In the genomic region with DNA sequence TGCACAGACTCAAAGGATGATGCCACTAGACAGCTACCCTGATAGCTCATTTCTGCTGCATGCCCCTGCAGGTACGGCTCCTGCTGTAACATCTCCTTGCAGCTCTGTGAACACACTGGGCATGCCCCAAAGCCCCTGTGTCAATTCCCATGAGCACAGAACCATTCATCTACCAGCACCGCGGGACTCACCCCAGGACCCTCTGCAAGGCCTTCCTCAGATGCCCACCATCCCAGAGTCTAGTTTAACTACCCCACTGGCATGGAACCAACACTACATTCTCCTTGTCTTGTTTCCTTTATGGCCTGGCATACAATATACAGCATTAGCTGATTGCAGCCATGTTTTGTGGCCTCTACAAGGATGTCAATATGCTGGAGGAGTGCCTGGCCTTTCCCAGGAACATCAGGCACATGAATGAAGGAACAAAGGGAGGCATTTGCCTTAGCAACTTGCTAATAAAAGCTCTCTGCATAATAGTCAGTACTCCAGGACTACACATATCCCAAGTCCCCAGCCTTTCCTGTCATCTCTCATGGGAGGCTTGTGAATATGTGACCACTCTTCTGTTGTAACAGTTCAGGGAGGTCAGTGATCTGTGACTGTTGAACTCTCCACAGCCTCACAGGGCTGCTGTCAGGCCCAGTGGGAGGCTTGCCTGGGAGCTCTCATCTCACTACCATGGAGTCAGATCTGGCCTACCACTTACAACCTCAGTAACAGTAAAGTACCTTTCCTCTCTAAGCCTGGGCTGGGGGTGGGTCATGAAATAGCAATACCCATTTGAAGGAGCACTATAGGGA, we compare ENCODE assay signal across 14 mouse cellular contexts.
DNase-seq lines count a peak whose midpoint lies in the region; ATAC-seq lines count a peak whose summit lies in the region.
"Had no signal": no experiment of that assay in that cellular context is flagged by ENCODE, and none has a peak within 500 bp of the region (broad histone marks: within the 10 kb centered on the region; RNA-seq: fewer than 3 reads in every experiment).

No protein-coding gene starts in this region.

- no peak overlapping the region for H3K9ac ChIP-seq in liver, embryonic 16.5 days (ENCODE audit: low read depth, low read length)
- H3K9ac ChIP-seq: lung, embryonic 15.5 days; stomach, embryonic 15.5 days had no signal

- H3K9me3 ChIP-seq in liver, embryonic 16.5 days (replicated peaks; ENCODE audit: control insufficient read depth, low read length), result no peaks in the 10 kb centered on the region
- H3K9me3 ChIP-seq: forebrain, embryonic 10.5 days; lung, embryonic 15.5 days; stomach, embryonic 15.5 days had no signal

- ATAC-seq in liver, embryonic 16.5 days (ENCODE audit: low read depth), result peak; percentile 85
- no peak for ATAC-seq in monocyte, adult 5-6 weeks (replicated peaks; ENCODE audit: insufficient number of reproducible peaks, low FRiP score, low TSS enrichment, poor library complexity, severe bottlenecking)

- H3K4me3 ChIP-seq in liver, embryonic 16.5 days (ENCODE audit: low read depth, low read length), result no peak overlapping the region
- H3K4me3 ChIP-seq: forebrain, embryonic 10.5 days; lung, embryonic 15.5 days; stomach, embryonic 15.5 days had no signal

- no peaks in the 10 kb centered on the region for H3K36me3 ChIP-seq in liver, embryonic 16.5 days (ENCODE audit: control insufficient read depth, insufficient read depth)
- H3K36me3 ChIP-seq: forebrain, embryonic 10.5 days; lung, embryonic 15.5 days; stomach, embryonic 15.5 days had no signal

- H3K4me1 ChIP-seq in liver, embryonic 16.5 days (ENCODE audit: control insufficient read depth, low read depth, low read length), result peaks cover 3% of the 10 kb centered on the region
- H3K4me1 ChIP-seq: lung, embryonic 15.5 days; stomach, embryonic 15.5 days had no signal

- H3K27me3 ChIP-seq in liver, embryonic 16.5 days (ENCODE audit: control insufficient read depth, insufficient read depth, low read depth, low read length), result no peaks in the 10 kb centered on the region
- H3K27me3 ChIP-seq: lung, embryonic 15.5 days; stomach, embryonic 15.5 days had no signal

- 74% methylated on average over 3 of the region's 3 CpGs for WGBS in liver, embryonic 16.5 days (ENCODE audit: insufficient replicate concordance)

- DNase-seq in cerebellum, adult 9-10 months, result peak; percentile 62
- DNase-seq in cerebellum, postnatal 36 days, result no peak
- DNase-seq in kidney, adult 9 months, result peak; percentile 80
- no peak for DNase-seq in kidney, adult 18-20 months
- DNase-seq in cerebellum, postnatal 14 days, result peak; percentile 19 to 33
- no peak for DNase-seq in layer of hippocampus, postnatal 14 days (ENCODE audit: low spot score in 2 of 2)
- DNase-seq: adrenal gland, postnatal 25 days; embryo, embryonic 11 days; heart, postnatal 4 days had no signal

- H3K4me2 ChIP-seq in liver, embryonic 16.5 days (ENCODE audit: low read depth, low read length), result no peak overlapping the region
- H3K4me2 ChIP-seq: lung, embryonic 15.5 days; stomach, embryonic 15.5 days had no signal

- H3K27ac ChIP-seq in liver, embryonic 16.5 days (ENCODE audit: low read length), result peak overlapping the region; percentile 48; the same call in 1 of the 2 replicates
- H3K27ac ChIP-seq: lung, embryonic 15.5 days; stomach, embryonic 15.5 days had no signal

Comparison
In these comparisons a context has a peak if more than half of its experiments do, and no peak if none do; other contexts are left out.
1. DNase-seq: peak in cerebellum, adult 9-10 months (single experiment), kidney, adult 9 months (single experiment) and cerebellum, postnatal 14 days (2 of 2); none in cerebellum, postnatal 36 days (0 of 2), kidney, adult 18-20 months (single experiment) and layer of hippocampus, postnatal 14 days (0 of 2).